Mouse (Mus musculus) right cerebral cortex, postnatal 14 days (tissue): ENCODE results near the gene Snapc4.

Source experiments
- DNase-seq: peaks from one replicate; pipeline ENCODE4 v3.0.0; 2022

Gene Snapc4

GRCm38 (mm10) chr2:26338302-26339203 lies 41.9 kb downstream of the Snapc4 start:
- DNase-seq = no peak

GRCm38 (mm10) chr2:26330702-26331101 lies 49.8 kb downstream of the Snapc4 start:
- DNase-seq = no peak

- DNase-seq = no peak
Measured at GRCm38 (mm10) chr2:26330056-26330468, 50.4 kb downstream of the Snapc4 start.

- no peak for DNase-seq
Measured at GRCm38 (mm10) chr2:26329402-26329801, 51.1 kb downstream of the Snapc4 start.

DNA sequence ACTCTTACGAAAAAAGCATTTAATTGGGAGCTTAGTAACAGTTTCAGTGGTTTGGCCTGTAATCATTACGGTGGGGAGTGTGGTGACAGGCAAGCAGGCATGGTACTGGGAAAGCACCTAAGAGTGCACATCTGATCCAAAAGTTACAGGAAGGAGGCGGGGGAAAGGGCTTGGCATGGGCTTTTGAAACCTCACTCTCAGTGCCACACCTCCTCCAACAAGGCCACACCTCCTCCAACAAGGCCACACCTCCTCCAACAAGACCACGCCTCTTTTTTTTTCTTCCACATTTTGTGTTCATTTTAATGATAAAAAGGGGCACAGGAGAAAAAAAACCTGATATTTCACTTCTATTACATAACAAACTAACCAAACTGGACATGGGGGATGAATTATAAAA lies 52.6 kb downstream of the Snapc4 start:
- no peak for DNase-seq

DNA sequence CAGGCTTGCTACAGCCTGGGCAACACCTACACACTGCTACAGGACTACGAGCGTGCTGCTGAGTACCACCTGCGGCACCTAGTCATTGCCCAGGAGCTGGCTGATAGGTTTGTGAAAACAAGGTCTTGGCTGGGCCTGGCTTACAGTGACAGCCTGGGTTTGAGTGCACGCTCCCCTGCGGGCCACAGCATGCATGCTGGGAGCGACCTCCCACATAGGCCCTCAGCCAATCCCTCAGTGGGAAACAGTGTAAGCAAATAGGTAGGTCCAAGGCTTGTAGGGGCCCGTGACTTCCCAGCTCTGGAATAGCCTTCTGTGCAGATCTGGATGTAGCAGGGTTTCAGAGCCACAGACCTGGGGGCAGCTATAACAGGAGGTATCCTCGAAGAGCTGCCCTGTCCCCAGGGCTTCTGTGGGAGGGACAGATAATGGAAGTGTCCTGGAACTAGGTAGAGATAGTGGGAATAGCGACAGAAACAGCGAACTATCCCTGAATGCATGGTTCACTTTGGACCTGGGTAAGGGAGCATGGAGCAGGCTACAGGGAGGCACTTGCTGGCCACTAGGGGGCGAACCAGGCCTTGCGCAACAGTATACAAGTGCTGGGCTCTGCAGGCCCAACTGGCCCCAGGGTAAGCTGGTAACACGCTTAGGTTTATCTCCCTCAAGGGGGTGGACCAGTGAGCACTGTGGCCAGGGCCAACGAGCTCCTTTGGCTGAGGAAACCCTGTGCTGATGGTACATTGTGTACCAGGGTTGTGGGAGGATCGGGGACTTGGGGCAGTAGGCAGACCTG lies 54.9 kb downstream of the Snapc4 start:
- DNase-seq = peak; percentile 63

DNA sequence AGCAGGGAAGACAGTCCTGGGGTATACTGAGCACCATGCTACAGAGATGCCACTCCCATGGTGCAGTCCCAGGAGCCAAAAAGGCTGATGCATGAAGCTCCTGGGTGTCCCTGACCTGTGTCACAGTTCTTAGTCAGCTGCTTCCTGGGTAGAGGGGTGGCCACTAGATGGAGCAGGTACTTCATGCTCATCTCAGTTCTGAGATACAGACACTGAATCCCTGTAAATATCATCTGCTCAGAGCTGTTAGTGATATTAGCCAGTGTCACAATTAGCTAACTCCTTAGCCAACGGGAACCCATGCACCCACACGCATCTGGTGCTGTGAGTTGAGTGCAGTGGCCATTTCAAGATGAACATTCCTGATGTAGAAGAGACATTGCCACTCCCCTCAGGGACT lies 55.5 kb downstream of the Snapc4 start:
- peak; percentile 40 for DNase-seq

- DNase-seq = no peak
Measured at GRCm38 (mm10) chr2:26323589-26324325, 56.7 kb downstream of the Snapc4 start.

- no peak for DNase-seq
Measured at GRCm38 (mm10) chr2:26320245-26321185, 59.9 kb downstream of the Snapc4 start.

GRCm38 (mm10) chr2:26319519-26320244 lies 60.8 kb downstream of the Snapc4 start:
- no peak for DNase-seq

- no peak for DNase-seq
Measured at GRCm38 (mm10) chr2:26319109-26319508, 61.3 kb downstream of the Snapc4 start.

DNA sequence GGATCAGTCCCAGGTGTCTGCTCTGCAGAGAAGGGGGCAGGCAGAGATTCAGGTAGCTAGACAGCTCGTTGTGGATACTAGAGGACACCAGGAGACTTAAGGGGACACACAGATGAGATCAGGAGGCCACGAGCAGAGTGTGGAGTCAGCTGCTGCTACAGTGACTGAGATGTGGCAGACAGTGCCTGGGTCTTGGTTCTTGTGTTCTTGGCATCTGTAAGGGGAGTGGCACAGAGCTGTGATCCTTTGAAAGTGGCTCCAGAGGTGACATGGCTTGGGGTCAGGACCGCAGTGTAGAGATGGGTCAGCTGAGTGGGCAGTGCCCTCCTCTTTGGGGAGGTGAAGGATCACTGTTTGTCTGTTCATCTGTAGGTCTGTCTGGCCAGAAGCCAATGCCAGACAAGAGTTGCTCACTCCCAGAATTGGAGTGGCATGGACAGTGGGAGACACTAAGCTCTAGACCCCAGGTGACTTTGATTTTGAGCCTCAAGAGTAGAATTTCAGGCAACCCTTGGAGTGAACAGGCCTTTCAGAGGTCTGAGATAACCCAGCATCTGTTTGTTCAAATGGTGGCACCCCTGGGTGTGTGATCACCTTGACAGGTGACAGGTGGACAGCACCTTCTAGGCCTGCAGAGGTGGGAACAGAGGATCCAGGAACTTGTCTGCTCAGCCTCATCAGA lies 62.3 kb downstream of the Snapc4 start:
- DNase-seq = no peak

DNA sequence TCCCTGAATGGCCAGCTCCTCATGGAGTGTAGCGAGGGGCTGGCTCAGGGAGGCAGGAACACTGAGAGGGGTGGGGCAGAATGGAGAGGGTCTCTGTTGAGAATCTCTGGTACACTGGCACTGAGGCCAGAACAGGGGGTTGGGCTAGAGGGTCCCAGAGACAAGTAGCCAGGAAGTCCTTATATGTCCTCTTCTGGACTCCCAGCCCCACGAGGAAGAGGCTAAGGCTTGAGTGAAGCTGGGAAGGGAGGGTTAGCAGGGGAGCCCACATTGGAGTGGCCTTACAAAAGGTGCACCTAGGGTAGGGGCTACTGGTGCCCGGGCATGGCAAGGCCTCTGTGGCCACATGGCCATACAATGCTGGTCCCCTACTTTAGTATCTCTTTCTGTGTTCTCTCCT lies 63.1 kb downstream of the Snapc4 start:
- no peak for DNase-seq

DNA sequence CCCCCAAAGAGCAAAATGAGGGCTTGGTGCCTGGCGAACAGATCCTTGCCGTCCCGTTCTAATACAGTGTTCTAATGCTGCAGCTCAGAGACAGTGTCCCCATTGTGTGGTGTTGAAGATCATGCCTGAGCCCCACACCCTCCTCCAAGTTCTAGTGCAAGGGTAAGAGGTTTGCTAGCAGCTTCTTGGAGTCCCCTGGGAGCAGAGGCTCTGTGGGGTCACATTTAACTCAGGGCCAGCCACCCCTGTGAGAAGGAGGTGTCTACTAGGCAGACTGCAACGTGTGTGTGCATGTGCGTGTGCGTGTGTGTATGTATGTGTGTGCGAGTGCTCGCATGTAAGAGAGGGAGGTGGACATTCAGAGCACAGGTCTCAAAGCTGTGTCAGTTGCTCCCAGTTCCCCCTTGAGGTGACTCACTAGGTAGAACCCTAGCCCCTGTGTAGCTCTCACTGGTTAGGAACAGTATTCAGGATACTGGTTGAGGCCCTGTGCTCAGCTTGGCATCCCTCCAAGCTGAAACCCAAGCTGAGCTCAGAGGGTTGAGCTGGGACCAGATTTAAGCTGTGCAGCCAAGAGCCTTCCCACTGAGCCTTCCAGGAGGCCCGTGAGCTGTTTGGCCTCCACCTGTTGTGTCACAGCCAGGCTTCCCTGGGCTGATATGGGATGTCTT lies 63.7 kb downstream of the Snapc4 start:
- DNase-seq = no peak

DNA sequence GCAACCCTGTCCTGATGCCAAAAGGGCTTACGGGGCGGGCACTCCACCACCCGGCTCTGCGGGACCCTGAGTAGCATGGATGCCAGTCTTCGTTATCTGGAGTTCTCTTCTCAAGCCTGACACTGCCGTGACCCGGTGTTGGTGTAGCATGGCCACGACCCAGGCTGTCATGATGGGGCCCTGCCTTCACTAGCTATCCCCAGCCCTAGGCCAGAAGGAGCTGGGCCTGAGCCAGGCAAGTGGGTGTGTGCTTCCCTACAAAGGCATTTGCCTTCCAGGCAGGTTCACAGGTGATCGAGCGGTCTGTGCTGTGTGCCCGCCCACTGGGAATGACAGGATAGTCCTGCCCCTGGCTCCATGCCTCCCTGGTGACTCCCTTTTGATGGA lies 64.5 kb downstream of the Snapc4 start:
- no peak for DNase-seq

- peak; percentile 73 for DNase-seq
Measured at GRCm38 (mm10) chr2:26315072-26315924, 65.2 kb downstream of the Snapc4 start, which contains the start of gene Gpsm1. TSS of gene Gpsm1 (plus strand) at chr2:26315515.

GRCm38 (mm10) chr2:26314281-26315071 lies 66.0 kb downstream of the Snapc4 start:
- no peak for DNase-seq

DNA sequence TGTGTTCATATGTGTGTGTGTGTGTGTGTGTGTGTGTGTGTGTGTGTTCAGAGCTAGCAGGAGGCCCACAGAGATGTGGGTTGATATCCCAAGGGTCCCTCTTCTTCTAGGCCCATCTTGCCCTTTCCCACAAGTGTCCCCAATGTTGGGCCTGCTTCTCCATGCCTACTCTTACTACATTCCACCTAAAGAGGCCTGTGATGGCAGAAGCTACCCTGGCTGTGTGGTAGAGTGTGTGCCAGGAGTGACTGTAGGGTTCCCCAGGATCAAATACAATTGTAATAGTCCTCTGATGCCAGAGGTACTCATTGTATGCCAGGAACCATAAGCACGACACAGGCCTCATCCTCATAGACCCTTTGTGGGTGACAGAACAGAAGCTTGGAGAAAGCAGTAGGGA lies 67.1 kb downstream of the Snapc4 start:
- no peak for DNase-seq
